Mouse (Mus musculus) adipocyte (in vitro differentiated cells): Measurements from ENCODE around the gene Il15ra.

Experiments used
- DNase-seq: peaks from one replicate; pipeline ENCODE4 v3.0.0-alpha.2; 2016; ENCODE audit warnings: low spot score

Gene Il15ra

DNA sequence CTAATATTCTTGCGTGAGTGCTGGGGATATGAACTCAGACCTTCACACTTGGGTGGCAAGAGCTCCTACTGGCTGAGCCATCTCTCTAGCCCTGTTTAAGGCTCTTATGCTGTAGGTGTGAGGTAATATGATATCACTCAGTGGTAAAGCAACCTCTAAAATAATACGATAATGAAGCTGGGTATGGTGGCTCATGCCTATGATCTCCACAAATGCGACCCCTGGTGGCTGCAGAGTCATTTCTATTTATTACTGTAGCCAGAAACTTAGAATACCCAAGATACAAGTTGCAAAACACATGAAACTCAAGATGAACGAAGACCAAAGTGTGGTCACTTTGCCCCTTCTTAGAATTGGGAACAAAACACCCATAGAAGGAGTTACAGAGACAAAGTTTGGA is 5.0 kb downstream of the Il15ra start:
- peak; percentile 57 for DNase-seq

DNA sequence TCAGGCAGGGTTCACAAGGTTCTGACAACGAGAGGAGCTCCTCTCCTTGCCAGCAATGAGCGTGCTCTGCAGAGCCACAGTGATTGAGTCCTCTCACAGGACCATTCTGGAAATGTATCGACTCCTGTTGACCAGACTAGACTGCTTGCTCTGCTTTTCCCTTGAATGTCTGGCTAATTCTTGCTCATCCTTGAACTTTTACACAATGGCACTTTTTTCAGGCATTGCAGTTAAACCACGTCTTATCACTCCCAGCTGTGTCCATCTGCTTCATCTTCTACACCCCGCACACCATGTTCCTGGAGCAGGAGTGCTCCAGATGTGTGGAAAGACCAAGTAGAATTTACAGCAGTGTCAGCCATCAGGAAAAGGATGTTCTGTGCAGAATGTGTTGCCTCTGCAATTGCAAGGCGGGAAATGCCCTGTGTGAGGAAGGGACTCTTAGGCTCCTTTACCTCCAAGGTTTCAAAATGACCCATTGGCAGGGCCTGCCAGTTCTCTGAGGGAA is 7.4 kb downstream of the Il15ra start:
- no peak for DNase-seq

DNA sequence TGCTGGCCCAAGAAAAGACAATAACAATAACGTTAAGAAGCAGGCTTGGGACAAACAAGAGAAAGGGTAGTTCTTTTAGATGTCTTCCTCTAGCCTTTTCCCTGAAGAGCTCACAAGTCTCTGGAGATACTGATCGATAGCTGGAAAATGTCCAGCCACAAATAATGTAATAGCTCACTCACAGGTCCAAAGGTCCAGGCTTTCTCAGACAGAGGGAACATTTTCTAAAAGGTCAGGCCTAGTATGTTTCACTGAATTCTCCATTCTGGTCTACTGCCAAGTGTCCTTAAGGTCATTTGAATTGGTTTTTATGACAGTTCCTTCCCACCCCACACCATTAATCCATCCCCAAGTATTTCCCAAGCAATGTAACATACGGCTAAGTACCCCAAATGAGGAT is 7.9 kb downstream of the Il15ra start:
- DNase-seq, result peak; percentile 60

DNA sequence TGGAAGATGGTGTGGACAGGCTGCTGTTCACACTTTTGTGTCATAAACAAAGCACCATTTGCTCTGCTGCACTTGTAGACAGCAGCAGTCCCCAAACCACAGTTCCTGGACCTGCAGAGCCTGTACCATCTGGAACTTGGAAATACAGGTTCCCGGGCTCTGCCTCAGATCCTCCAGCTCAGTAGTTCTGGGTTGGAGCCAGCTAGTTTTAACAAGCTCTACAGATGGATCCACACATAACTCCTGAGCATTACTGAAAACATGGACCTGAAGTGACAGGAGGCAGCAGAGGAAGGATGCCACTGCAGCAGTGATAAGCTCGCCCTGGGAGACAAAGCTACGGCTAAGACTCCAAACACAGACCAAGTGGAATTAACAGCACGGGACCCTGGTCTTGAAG is 9.4 kb downstream of the Il15ra start:
- no peak for DNase-seq

- no peak for DNase-seq
Observed at GRCm38 (mm10) chr2:11718573-11718972, 13.5 kb downstream of the Il15ra start.

GRCm38 (mm10) chr2:11722564-11722963 is 17.5 kb downstream of the Il15ra start:
- DNase-seq, result no peak

DNA sequence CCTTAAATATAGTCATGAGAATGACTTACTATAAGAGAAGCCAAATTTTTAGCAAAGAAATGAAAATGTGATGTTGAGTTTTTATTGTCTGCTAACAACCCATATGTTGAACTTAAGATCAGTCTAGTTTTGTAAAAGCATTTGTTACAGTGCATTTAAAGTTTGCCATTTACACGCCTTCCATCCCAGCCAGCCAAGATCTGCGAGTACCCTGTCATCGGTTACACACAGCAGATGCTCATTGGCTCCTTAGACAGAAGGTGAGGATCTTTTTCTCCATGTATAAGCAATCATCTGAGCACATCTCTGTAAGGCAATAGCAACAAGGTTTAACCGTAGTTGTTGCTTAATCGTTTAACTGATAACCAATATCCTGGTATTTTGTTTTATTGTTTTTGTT is 22.5 kb downstream of the Il15ra start:
- DNase-seq, result no peak

GRCm38 (mm10) chr2:11729091-11729490 is 24.0 kb downstream of the Il15ra start:
- DNase-seq, result no peak

DNA sequence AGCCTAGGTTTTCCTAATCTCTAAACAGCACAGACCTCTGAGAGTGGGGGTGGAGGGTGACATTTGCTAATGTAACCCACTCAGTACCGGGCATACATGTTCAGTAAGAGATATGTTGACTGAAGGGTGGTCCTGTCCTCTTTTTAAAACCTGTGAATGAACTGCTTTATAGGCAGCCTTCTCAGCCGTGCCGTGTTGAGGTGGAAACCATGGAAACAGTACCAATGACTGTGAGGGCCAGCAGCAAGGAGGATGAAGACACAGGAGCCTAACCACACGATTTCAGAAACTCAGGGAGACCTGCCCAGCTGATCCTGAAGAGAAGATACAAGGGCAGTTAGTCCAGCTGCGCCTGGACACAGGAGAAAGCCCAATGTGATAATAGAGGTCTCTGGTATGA is 27.9 kb downstream of the Il15ra start:
- DNase-seq, result no peak

DNA sequence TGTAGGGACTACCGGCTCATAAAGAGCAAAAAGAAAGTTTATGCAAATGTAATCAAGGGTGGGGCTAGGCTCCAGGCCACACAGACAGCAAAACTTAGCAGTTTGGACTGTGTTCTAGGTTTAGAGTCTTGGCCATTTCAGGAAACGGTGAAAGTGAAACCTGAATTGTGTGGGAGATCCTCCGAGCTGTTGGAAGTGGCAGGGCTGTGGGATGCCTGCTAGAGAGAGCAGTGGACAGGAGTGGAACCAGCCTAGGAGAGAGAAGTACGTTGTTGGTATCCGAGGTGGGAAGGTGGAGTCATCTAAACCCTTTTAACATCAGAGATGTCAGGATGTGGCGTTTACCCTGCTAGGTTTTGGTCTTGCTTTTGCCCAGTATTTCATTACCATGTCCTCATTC is 30.8 kb downstream of the Il15ra start:
- peak; percentile 6 for DNase-seq

DNA sequence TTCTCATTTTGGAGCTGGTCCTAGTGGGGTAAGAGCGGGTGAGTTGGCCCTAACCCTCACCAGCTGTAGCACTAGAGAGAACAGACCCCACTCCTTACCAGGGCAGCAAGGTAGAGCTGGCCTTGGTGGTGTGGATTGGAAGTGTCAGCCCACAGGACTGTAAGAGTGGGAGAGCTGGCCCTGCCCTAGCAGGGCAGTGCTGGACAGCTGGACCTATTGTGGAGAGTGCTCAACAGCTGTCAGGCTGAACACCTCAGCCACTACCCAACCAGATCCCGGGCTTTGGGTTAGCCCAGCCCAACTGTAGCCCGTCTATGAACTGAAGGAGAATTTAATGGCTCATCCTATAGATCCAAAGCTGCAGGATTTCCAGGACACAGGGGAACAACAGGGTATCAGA is 33.7 kb downstream of the Il15ra start:
- DNase-seq, result no peak

- DNase-seq, result peak; percentile 50
Observed at GRCm38 (mm10) chr2:11739516-11740051, 34.5 kb downstream of the Il15ra start.

- no peak for DNase-seq
Observed at GRCm38 (mm10) chr2:11762541-11762940, 57.5 kb downstream of the Il15ra start.

GRCm38 (mm10) chr2:11765694-11766093 is 60.6 kb downstream of the Il15ra start:
- no peak for DNase-seq

DNA sequence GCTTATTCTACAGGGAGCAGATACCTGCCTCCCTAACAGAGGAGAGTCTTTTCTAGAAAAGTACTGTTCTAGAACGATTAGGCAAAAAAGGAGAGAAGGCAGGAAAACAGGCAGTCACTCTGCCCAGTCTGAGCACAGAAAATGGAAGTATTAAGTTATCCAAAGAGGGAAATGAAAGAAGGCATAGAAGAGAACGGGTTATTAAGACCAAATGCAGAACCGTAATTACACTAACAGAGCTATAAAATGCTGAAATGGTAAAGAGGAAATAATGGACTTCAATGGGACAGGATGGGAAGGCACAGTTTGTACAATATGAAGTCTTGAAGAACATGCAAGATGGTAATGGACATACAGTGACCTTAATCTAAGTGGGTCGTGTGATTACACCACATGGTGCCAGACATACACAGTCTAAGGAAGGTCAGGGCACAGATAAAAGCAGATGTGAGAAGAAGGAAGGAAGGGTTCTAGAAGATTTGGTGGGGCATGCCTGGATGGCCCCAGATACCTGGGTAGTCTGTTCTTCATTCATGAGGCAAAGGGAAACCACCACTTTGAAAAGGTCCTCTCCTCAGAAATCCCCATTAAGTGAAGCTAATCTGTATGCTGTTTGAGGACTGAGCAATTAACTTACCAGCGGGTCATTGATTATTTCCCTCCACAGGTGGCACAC is 61.5 kb downstream of the Il15ra start:
- no peak for DNase-seq

DNA sequence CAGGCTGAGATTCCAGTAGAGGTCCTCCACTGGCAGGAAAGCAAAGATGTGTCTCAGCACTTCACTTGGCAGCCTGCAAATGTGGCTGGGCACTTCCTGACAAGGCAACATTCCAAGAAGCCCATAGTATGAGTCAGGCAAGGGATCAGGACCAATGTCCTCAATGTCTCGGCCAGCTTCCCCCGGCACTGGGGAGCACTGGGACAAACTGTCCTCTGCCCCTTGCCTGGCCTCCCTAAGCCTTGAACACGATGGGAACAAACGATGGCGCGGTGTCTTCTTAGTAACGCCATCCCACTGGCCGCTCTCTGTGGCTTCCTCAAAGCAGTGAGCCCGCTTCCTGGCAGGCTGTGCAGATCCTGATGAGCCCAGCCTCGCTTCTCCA is 62.1 kb downstream of the Il15ra start:
- DNase-seq, result peak; percentile 50

GRCm38 (mm10) chr2:11771701-11772100 is 66.6 kb downstream of the Il15ra start:
- no peak for DNase-seq

DNA sequence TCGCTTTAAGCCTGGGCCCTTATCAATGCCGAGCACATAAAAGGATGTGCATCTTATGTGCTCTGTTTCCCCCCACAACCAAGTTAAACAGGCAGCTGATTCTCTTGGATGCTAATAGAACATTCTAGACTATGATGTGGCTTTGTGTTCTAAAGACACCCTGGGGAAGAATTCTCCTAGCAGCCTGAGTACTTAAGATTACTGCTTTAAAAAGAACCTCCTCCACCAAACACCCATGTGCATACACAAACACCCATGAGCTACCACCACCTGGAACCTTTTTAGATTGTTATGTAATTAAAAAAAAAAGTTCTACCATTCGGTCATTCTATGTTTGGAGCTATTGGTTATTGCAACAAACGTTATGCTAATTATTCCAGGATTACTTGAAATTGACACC is 67.3 kb downstream of the Il15ra start:
- DNase-seq, result no peak

DNA sequence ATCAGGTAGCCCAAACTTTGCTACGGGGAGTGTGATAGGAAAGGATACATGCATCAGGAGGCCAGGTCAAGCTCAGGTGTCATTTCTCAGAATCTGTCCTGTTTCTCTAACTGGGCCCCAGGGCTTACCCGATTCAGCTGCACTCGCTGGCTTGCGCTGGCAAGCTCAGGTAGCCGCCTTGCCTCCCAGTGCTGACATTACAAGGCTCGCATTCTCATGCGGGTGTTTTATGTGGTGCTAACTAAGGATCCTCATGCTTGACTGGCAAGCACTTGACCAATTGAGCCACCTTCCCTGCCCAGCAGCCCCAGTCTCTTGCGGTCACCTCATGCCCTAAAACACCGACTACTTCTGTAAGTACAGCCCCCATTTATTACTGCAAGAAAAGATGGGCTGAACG is 69.3 kb downstream of the Il15ra start:
- DNase-seq, result no peak

GRCm38 (mm10) chr2:11775121-11775520 is 70.0 kb downstream of the Il15ra start:
- DNase-seq, result no peak

DNA sequence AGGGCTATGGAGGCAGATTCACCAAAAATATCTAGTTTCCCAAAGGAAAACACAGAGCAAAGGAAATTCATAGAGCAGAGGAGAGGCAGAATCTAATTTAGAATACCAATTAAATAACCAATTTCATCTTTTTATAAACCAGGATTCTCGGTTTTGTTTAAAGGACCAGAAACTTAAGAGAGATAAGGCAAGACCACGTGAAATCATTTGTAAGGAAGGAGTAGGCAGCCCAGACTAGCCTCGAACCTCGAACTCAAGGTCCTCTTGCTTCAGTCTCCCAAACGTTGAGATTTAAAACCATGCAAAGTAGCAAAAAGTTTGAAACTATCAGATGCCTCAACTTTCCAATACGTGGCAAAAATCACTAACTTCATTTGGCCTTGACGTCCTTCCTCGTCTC is 71.3 kb downstream of the Il15ra start:
- no peak for DNase-seq

DNA sequence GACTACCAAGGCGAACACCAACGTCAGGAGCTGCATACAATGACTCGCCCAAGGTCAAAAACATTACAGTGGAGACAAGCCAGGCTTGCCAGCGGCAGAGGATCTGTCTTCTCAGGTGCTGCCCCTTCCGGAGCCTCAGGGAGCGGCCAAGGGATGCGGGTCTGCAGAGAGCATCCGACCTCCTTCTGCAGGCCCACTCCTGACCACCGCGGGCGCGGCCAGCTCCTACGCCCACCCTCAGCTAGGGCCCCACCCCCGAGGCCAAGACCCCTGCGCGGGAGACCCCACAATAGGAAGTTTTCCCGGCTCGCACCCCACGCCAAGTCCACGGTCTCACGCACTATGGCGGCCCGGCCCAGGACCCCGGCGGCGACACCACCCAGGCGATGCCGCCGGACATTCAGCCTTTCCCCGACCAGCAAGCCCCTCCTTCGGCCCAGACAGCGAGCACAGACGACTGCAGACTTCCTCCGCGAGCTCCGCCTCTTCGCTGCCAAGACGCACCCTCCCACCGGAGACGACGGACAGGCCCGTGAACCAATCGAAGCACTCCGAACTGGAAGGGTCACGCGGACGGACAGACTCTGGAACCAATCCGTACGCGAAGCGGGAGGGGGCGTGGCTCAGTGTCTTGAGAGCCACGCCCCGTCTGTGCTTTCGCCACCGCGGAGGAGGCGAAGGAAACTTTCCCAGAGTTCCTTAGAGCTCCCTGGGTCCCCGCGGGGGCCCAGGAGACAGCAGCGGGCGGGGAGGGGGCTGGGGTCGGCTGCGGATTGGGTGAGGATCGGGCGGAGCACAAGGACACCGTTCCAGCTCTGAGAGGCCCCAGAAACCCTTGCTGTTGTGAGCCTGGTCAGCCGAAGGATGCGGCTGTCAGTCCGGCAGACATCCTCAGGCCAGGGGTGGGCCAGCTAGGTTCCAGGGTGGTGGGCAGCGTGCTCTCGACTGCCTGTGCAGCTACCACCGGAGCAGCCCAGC is 72.3 kb downstream of the Il15ra start, which contains the start of the genes Fbh1 and Ankrd16:
Fbh1 (minus strand) TSS at position 492 of the 978 bp plus-strand sequence.
Ankrd16 (plus strand) TSS at position 786 of the 978 bp plus-strand sequence.
- DNase-seq, result peak; percentile 100
